Mouse (Mus musculus) inflammation-experienced regulatory T-cells, adult 6 months (primary cell): ENCODE data around the gene Kdm6b. TPM values are rescaled to one million over a fixed set of nuclear protein-coding genes. Genes with fewer than 3 reads are reported as not detected.
"Not testable (repeated sequence)": the region's sequence is repeated elsewhere in the genome, so short reads cannot be mapped to it uniquely, and the experiment has no call there.

Experiments used
- ATAC-seq: one replicate; pipeline ENCODE4 v1.8.0; 2017
- polyA plus RNA-seq, 3 experiments: library from polyadenylated mRNA; unstranded; fragments of 100-300 nt; shearing (Covaris generic); gene quantifications; one replicate each; pipeline ENCODE4 v1.2.1; 2017

The Kdm6b gene
- polyA plus RNA-seq, 3 experiments from 2014 or later = 20.7 to 39.7 (median 35.5) TPM

GRCm38 (mm10) chr11:69405397-69406200 lies 7.9 kb downstream of the Kdm6b start:
- ATAC-seq = no peak

- no peak for ATAC-seq
Measured at GRCm38 (mm10) chr11:69404595-69405396, 8.7 kb downstream of the Kdm6b start.

DNA sequence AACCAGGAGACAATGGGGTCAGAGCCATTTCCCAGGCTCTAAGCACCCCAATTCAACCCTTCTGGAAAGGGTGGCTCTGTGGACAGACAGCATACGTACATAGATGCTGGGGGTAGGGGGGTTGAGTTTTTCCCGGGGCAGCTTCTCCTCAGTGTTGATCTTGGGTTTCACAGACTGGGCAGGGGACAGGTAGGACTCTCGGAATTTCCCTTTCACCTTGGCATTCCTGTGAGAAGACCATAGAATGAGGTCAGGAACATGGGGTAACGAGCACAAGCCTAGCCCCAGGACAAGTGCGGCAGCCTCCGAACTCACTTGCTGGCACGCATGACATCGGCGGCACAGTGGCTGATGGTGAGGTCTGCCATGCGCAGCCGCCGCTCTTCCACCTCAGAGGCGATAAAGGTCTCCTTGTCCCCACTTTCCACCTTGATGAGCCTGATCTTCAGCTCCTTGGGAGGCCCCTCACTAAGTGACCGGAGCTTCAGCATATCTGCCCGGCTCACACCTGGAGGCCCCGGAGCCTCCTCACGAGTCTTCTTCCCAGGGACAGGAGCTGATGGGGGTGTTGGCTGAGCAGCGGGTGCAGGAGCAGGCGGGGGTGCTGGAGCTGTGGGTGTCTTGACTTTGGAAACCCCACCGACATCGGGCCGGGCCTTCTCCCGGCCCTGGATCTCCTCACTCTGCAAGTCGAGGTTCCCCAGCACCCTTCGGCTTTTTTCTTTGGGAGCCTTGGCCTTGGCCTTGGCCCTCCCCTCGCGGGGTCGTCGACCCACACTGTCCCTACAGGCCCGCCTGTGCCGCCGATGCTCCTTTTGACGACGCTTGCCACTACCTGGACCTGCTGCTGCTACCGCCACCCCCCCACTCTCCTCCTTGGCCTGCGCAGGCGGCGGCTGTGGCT lies 9.5 kb downstream of the Kdm6b start:
- ATAC-seq = no peak

DNA sequence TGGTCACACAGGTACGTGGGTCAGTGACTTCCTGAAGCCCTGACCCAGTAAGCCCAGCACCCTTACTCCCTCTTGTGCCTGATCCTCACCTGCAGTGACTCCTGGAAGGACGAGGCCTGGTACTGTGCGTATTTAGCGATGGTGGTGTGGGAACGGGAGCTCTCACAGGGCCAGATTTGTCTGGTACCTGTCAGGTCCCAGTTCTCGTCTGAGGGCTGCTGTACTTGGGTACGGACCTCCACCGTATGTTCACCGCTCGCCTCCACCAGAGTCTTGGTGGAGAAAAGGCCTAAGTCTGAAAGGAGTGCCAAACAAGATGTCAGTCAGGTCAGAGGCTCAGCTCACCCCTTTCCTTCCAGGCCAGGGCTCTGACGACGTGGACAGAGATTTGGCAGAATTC lies 11.5 kb downstream of the Kdm6b start:
- ATAC-seq = no peak

- peak; percentile 90 for ATAC-seq
Measured at GRCm38 (mm10) chr11:69401210-69401637, 12.3 kb downstream of the Kdm6b start.

- no peak for ATAC-seq
Measured at GRCm38 (mm10) chr11:69400083-69400850, 13.2 kb downstream of the Kdm6b start.

GRCm38 (mm10) chr11:69399201-69400082 lies 14.0 kb downstream of the Kdm6b start:
- no peak for ATAC-seq

GRCm38 (mm10) chr11:69398486-69399200 lies 14.8 kb downstream of the Kdm6b start:
- no peak for ATAC-seq

GRCm38 (mm10) chr11:69398059-69398458 lies 15.4 kb downstream of the Kdm6b start, which contains the start of gene Tmem88:
Gene Tmem88 (minus strand): TSS chr11:69398234.
- no peak for ATAC-seq

GRCm38 (mm10) chr11:69397581-69398057 lies 15.9 kb downstream of the Kdm6b start:
- no peak for ATAC-seq

GRCm38 (mm10) chr11:69396772-69397171 lies 16.7 kb downstream of the Kdm6b start:
- ATAC-seq = no peak

- ATAC-seq = peak; percentile 88
Measured at GRCm38 (mm10) chr11:69395634-69396373, 17.7 kb downstream of the Kdm6b start.

GRCm38 (mm10) chr11:69395235-69395633 lies 18.2 kb downstream of the Kdm6b start, which contains the start of the genes Naa38 and Cyb5d1:
Gene Naa38 (plus strand): TSS chr11:69395487.
Gene Cyb5d1 (minus strand): TSS chr11:69395631.
- ATAC-seq = peak; percentile 68

- ATAC-seq = not testable (repeated sequence)
Measured at GRCm38 (mm10) chr11:69394591-69395167, 18.8 kb downstream of the Kdm6b start.

DNA sequence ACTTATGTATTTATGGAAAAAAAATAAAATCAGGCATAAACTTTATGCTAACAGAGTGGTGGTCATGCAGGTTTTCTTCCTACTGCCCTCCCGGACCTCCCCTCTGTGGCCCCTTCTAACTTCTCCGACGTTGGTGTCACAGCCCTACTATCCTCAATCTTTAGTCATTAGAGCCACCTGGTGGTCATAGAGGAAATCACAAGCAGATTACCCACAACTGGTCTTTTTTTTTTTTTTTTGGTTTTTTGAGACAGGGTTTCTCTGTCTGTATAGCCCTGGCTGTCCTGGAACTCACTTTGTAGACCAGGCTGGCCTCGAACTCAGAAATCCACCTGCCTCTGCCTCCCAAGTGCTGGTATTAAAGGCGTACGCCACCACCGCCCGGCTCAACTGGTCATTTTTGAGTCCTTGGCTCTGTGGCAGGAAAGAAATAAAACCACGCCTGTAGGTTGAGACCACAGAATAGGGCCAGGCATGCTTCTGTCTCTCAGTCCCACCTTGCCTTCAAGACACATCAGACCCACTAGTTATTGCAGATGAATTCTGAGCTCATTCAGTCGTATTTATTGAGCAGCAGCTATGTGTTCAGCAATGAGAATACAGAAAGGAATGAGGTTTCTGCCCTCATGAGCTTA lies 23.0 kb downstream of the Kdm6b start:
- peak; percentile 19 for ATAC-seq

DNA sequence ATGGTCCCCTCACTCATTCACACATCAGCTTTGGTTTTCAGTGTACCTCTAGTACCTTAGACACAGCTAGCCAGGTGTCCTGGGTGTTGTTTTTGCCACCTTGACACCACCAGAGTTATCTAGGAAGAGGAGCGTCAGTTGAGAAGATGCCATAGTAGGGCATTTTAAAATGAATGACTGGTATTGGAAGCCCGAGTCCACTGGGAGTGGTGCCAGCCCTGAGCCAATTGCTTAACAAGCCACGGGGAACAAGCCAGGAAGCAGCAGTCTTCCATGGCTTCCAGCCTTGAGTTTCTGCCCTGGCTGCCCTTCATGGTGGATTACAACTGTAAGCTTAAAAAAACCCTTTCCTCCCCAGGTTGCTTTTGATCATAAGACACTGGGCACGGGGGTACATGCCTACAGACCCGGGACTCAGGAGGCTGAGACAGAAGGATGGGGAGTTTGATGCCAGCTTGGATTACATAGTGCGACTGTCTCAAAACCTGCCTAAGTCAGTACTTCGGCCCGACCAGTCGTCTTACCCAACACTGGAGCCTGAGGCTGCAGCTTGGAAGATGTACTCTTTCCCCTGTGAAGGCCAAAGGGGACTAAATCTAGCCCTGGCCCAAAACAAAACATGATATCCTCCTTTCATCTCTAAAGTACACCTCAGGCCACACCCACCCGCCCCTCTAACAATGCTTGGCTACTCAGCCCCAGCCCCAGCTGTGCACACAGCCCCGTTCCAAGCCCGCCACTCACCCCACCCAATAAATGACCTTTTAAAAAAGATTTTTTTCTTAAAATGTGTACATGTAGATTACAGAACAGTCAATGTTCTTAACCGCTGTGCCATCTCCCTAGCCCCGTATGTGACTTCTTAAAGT lies 23.7 kb downstream of the Kdm6b start:
- peak; percentile 20 for ATAC-seq

- ATAC-seq = no peak
Measured at GRCm38 (mm10) chr11:69388680-69389079, 24.8 kb downstream of the Kdm6b start.
